Mouse (Mus musculus): ENCODE data around the gene Fam170b. TPM values are rescaled to one million over a fixed set of nuclear protein-coding genes. Genes with fewer than 3 reads are reported as not detected.

Gene Fam170b
- polyA plus RNA-seq (2015; fragmentation: Nextera tagmentation; extraction: Ambion mirVana), result not detected in 2 replicates

- ATAC-seq (replicated peaks), result no peak
- H3K4me2 ChIP-seq, result no peak within 1 kb of the TSS
- no peaks in the 10 kb centered on the region; the same call in 1 of the 2 replicates for H3K9me3 ChIP-seq
- H3K4me1 ChIP-seq, result no peaks in the 10 kb centered on the region
- no peak within 1 kb of the TSS for H3K9ac ChIP-seq
- H3K27me3 ChIP-seq (replicated peaks), result no peaks in the 10 kb centered on the region
- no peaks in the 10 kb centered on the region for H3K36me3 ChIP-seq (replicated peaks)
- H3K4me3 ChIP-seq, result no peak within 1 kb of the TSS
- H3K27ac ChIP-seq, result no peak within 1 kb of the TSS
- 82% methylated on average over 8 of the region's 8 CpGs for WGBS
These were observed at the start of gene Fam170b for GRCm38 (mm10) chr14:32833847-32834246. Fam170b (plus strand) TSS chr14:32833962.

- 87% methylated on average over 12 of the region's 12 CpGs for WGBS
- H3K4me2 ChIP-seq, result no peak overlapping the region
- no peak for ATAC-seq (replicated peaks)
- H3K27ac ChIP-seq, result no peak overlapping the region
- no peaks in the 10 kb centered on the region for H3K36me3 ChIP-seq (replicated peaks)
- no peaks in the 10 kb centered on the region for H3K9me3 ChIP-seq
- no peaks in the 10 kb centered on the region for H3K27me3 ChIP-seq (replicated peaks)
- H3K9ac ChIP-seq, result no peak overlapping the region
- no peaks in the 10 kb centered on the region for H3K4me1 ChIP-seq
- H3K4me3 ChIP-seq, result no peak overlapping the region
These were observed 49.5 kb upstream of the Fam170b start for GRCm38 (mm10) chr14:32784130-32784747.

GRCm38 (mm10) chr14:32784748-32785134 is 49.0 kb upstream of the Fam170b start:
- H3K4me1 ChIP-seq, result no peaks in the 10 kb centered on the region
- no peaks in the 10 kb centered on the region for H3K36me3 ChIP-seq (replicated peaks)
- H3K27ac ChIP-seq, result no peak overlapping the region
- no peak overlapping the region for H3K9ac ChIP-seq
- ATAC-seq (replicated peaks), result no peak
- WGBS, result 81% methylated on average over 4 of the region's 4 CpGs
- H3K4me3 ChIP-seq, result no peak overlapping the region
- H3K9me3 ChIP-seq, result no peaks in the 10 kb centered on the region
- no peak overlapping the region for H3K4me2 ChIP-seq
- H3K27me3 ChIP-seq (replicated peaks), result no peaks in the 10 kb centered on the region

GRCm38 (mm10) chr14:32785556-32786130 is 48.1 kb upstream of the Fam170b start, which contains the start of gene Tmem273:
Tmem273 (plus strand) TSS chr14:32785963.
- H3K4me1 ChIP-seq, result no peaks in the 10 kb centered on the region
- H3K4me2 ChIP-seq, result no peak within 1 kb of the TSS
- no peak within 1 kb of the TSS for H3K9ac ChIP-seq
- H3K27ac ChIP-seq, result no peak within 1 kb of the TSS
- WGBS, result 72% methylated on average over 3 of the region's 3 CpGs
- no peak within 1 kb of the TSS for H3K4me3 ChIP-seq
- no peaks in the 10 kb centered on the region for H3K36me3 ChIP-seq (replicated peaks)
- H3K9me3 ChIP-seq, result no peaks in the 10 kb centered on the region
- no peaks in the 10 kb centered on the region for H3K27me3 ChIP-seq (replicated peaks)
- ATAC-seq (replicated peaks), result no peak

GRCm38 (mm10) chr14:32787691-32788090 is 46.1 kb upstream of the Fam170b start:
- no peak overlapping the region for H3K27ac ChIP-seq
- H3K9ac ChIP-seq, result no peak overlapping the region
- H3K27me3 ChIP-seq (replicated peaks), result no peaks in the 10 kb centered on the region
- H3K9me3 ChIP-seq, result no peaks in the 10 kb centered on the region
- no peaks in the 10 kb centered on the region for H3K36me3 ChIP-seq (replicated peaks)
- H3K4me2 ChIP-seq, result no peak overlapping the region
- no peak for ATAC-seq (replicated peaks)
- H3K4me3 ChIP-seq, result no peak overlapping the region
- 65% methylated on average over 5 of the region's 5 CpGs for WGBS
- H3K4me1 ChIP-seq, result no peaks in the 10 kb centered on the region

GRCm38 (mm10) chr14:32796375-32796774 is 37.4 kb upstream of the Fam170b start:
- no peaks in the 10 kb centered on the region for H3K9me3 ChIP-seq
- H3K4me1 ChIP-seq, result peaks cover 7% of the 10 kb centered on the region
- no peak overlapping the region for H3K9ac ChIP-seq
- H3K27ac ChIP-seq, result no peak overlapping the region
- WGBS, result 42% methylated on average over 8 of the region's 8 CpGs
- no peaks in the 10 kb centered on the region for H3K36me3 ChIP-seq (replicated peaks)
- no peak overlapping the region for H3K4me2 ChIP-seq
- H3K4me3 ChIP-seq, result no peak overlapping the region
- no peaks in the 10 kb centered on the region for H3K27me3 ChIP-seq (replicated peaks)
- ATAC-seq (replicated peaks), result no peak

GRCm38 (mm10) chr14:32797803-32798202 is 36.0 kb upstream of the Fam170b start:
- ATAC-seq (replicated peaks), result no peak
- no peaks in the 10 kb centered on the region for H3K9me3 ChIP-seq
- WGBS, result 81% methylated on average over 2 of the region's 2 CpGs
- H3K36me3 ChIP-seq (replicated peaks), result no peaks in the 10 kb centered on the region
- no peak overlapping the region for H3K27ac ChIP-seq
- H3K27me3 ChIP-seq (replicated peaks), result no peaks in the 10 kb centered on the region
- no peak overlapping the region for H3K4me2 ChIP-seq
- no peak overlapping the region for H3K9ac ChIP-seq
- H3K4me1 ChIP-seq, result peaks cover 7% of the 10 kb centered on the region
- H3K4me3 ChIP-seq, result no peak overlapping the region

GRCm38 (mm10) chr14:32798355-32798754 is 35.4 kb upstream of the Fam170b start:
- Histone ChIP-seq H3K4me2 (no peak overlapping the region), H3K9ac (no peak overlapping the region), H3K9me3 (no peaks in the 10 kb centered on the region), H3K27ac (no peak overlapping the region), H3K36me3 (replicated peaks) (no peaks in the 10 kb centered on the region), H3K4me1 (peaks cover 7% of the 10 kb centered on the region), H3K27me3 (replicated peaks) (no peaks in the 10 kb centered on the region), H3K4me3 (no peak overlapping the region)
- WGBS, result 91% methylated on average over 4 of the region's 4 CpGs
- ATAC-seq (replicated peaks), result no peak

- Histone ChIP-seq H3K4me2 (no peak overlapping the region), H3K27ac (no peak overlapping the region), H3K27me3 (replicated peaks) (no peaks in the 10 kb centered on the region), H3K9ac (no peak overlapping the region), H3K9me3 (no peaks in the 10 kb centered on the region), H3K4me1 (peaks cover 7% of the 10 kb centered on the region), H3K4me3 (no peak overlapping the region), H3K36me3 (replicated peaks) (no peaks in the 10 kb centered on the region)
- 94% methylated on average over 7 of the region's 7 CpGs for WGBS
- ATAC-seq (replicated peaks), result no peak
These were observed 33.7 kb upstream of the Fam170b start for GRCm38 (mm10) chr14:32800048-32800447.

GRCm38 (mm10) chr14:32801016-32801661 is 32.6 kb upstream of the Fam170b start:
- Histone ChIP-seq H3K27me3 (replicated peaks) (no peaks in the 10 kb centered on the region), H3K4me2 (no peak overlapping the region), H3K4me1 (peaks cover 7% of the 10 kb centered on the region), H3K9ac (no peak overlapping the region), H3K9me3 (no peaks in the 10 kb centered on the region), H3K4me3 (no peak overlapping the region), H3K36me3 (replicated peaks) (no peaks in the 10 kb centered on the region), H3K27ac (no peak overlapping the region)
- WGBS, result 57% methylated on average over 11 of the region's 11 CpGs
- ATAC-seq (replicated peaks), result no peak

- Histone ChIP-seq H3K36me3 (replicated peaks) (no peaks in the 10 kb centered on the region), H3K9me3 (no peaks in the 10 kb centered on the region), H3K27ac (no peak overlapping the region), H3K4me2 (no peak overlapping the region), H3K27me3 (replicated peaks) (no peaks in the 10 kb centered on the region), H3K9ac (no peak overlapping the region), H3K4me1 (peaks cover 2% of the 10 kb centered on the region), H3K4me3 (no peak overlapping the region)
- ATAC-seq (replicated peaks), result no peak
These were observed 32.1 kb upstream of the Fam170b start for GRCm38 (mm10) chr14:32801662-32802024.

- Histone ChIP-seq H3K9ac (no peak overlapping the region), H3K36me3 (replicated peaks) (no peaks in the 10 kb centered on the region), H3K27me3 (replicated peaks) (no peaks in the 10 kb centered on the region), H3K9me3 (no peaks in the 10 kb centered on the region), H3K27ac (no peak overlapping the region), H3K4me1 (no peaks in the 10 kb centered on the region), H3K4me2 (no peak overlapping the region), H3K4me3 (no peak overlapping the region)
- ATAC-seq (replicated peaks), result no peak
These were observed 23.7 kb upstream of the Fam170b start for GRCm38 (mm10) chr14:32810111-32810510.

GRCm38 (mm10) chr14:32812429-32812828 is 21.3 kb upstream of the Fam170b start:
- no peak overlapping the region for H3K4me2 ChIP-seq
- 75% methylated on average over 6 of the region's 6 CpGs for WGBS

More at GRCm38 (mm10) chr14:32812429-32812828, 21.3 kb upstream of the Fam170b start:
- no peak for ATAC-seq (replicated peaks)
- Histone ChIP-seq H3K36me3 (replicated peaks) (no peaks in the 10 kb centered on the region), H3K27ac (no peak overlapping the region), H3K9me3 (no peaks in the 10 kb centered on the region), H3K9ac (no peak overlapping the region), H3K27me3 (replicated peaks) (no peaks in the 10 kb centered on the region), H3K4me3 (no peak overlapping the region), H3K4me1 (no peaks in the 10 kb centered on the region)

All from midbrain, embryonic 15.5 days (tissue).